Mouse (Mus musculus) midbrain, embryonic 11.5 days (tissue): ENCODE results near the gene Nags. TPM values are rescaled to one million over a fixed set of nuclear protein-coding genes. Genes with fewer than 3 reads are reported as not detected.

Experiments used
- ATAC-seq: fragments of 200-750 bp; cut with Nextera tagmentation; 2 replicates; pipeline ENCODE4 v1.8.0; 2017; ENCODE audit warnings: moderate TSS enrichment, moderate library complexity; ENCODE audit not compliant: low FRiP score
- DNase-seq: peaks from one replicate; pipeline ENCODE4 v3.0.0; 2015; ENCODE audit warnings: low spot score; ENCODE audit errors: missing footprints
- H3K27ac ChIP-seq: fragments of 300-500 bp; sonication (generic); 2 replicates; pipeline ENCODE4 v1.5.1; 2014; ENCODE audit warnings: low read depth, low read length
- H3K27me3 ChIP-seq: fragments of 300-500 bp; sonication (generic); 2 replicates; pipeline ENCODE4 v1.6.1; 2014; ENCODE audit warnings: mild to moderate bottlenecking, low read length, moderate library complexity, mixed read lengths; ENCODE audit not compliant: control insufficient read depth, insufficient read depth
- H3K36me3 ChIP-seq: fragments of 300-500 bp; sonication (generic); 2 replicates; pipeline ENCODE4 v1.6.1; 2014; ENCODE audit warnings: mild to moderate bottlenecking, low read length, moderate library complexity, mixed read lengths; ENCODE audit not compliant: control insufficient read depth, insufficient read depth
- H3K4me1 ChIP-seq: fragments of 300-500 bp; sonication (generic); 2 replicates; pipeline ENCODE4 v1.6.1; 2014; ENCODE audit warnings: low read length; ENCODE audit not compliant: control insufficient read depth, insufficient read depth
- H3K4me2 ChIP-seq: fragments of 300-500 bp; sonication (generic); 2 replicates; pipeline ENCODE4 v1.6.1; 2014; ENCODE audit warnings: mild to moderate bottlenecking, moderate library complexity
- H3K4me3 ChIP-seq: fragments of 300-500 bp; sonication (generic); 2 replicates; pipeline ENCODE4 v1.5.1; 2014; ENCODE audit warnings: low read depth, low read length
- H3K9ac ChIP-seq: fragments of 300-500 bp; sonication (generic); 2 replicates; pipeline ENCODE4 v1.6.1; 2014; ENCODE audit warnings: low read length
- H3K9me3 ChIP-seq: fragments of 300-500 bp; sonication (generic); 2 replicates; pipeline ENCODE4 v1.6.1; 2016; ENCODE audit warnings: low read length; ENCODE audit not compliant: control insufficient read depth
- WGBS: fragments of 180-500 bp; shearing (Covaris S2); extraction: QIAGEN DNeasy Blood & Tissue Kit; methylation state at CpG from one replicate; pipeline ENCODE4 v1.1.7; 2014; 5-methylcytosine and 5-hydroxymethylcytosine counted together
- polyA plus RNA-seq: library from polyadenylated mRNA; unstranded; fragments of >200 nt; fragmentation: Nextera tagmentation; extraction: Ambion mirVana; gene quantifications from 2 replicates; pipeline ENCODE4 v1.2.1, GENCODE M21; 2014

Nags gene
- not detected in 2 replicates for polyA plus RNA-seq

DNA sequence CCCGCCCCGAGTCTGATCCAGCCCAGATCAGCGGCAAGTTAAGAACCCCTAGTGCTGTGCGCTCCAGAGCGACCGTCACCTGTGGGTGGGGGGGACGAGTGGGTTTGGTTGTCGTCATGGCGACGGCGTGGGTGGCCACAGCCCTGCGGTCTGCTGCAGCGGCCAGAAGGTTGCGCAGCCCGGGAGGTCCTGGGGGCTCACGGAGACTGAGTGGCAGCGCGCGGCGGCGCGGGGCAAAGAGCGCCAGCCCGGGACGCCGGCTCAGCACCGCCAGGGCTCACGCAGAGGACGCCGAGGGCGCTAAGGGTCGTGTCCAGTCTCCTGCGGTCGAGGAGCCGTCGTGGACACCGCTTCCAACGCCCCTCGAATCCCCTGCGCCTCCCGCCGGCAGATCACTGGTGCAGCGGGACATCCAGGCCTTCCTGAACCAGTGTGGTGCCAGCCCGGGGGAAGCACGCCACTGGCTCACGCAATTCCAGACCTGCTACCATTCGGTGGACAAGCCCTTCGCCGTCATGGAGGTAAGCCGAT is at the start of gene Nags:
TSS of gene Nags (plus strand) at position 43 of the 531 bp plus-strand sequence.
- ATAC-seq (0 out of 2 replicates have a peak, but pooled peaks have one; percentile 9), DNase-seq (peak; percentile 94)
- no peaks in the 10 kb centered on the region for H3K36me3 ChIP-seq
- peak within 1 kb of the TSS; percentile 18 for H3K4me3 ChIP-seq
- H3K27me3 ChIP-seq: peaks cover 51% of the 10 kb centered on the region
- no peaks in the 10 kb centered on the region for H3K9me3 ChIP-seq
- WGBS: under 1% methylated on average over 50 of the region's 50 CpGs
- 0 out of 2 replicates have a peak, but pooled peaks cover 9% of the 10 kb centered on the region for H3K4me1 ChIP-seq
- peak within 1 kb of the TSS; percentile 39 for H3K4me2 ChIP-seq
- no peak within 1 kb of the TSS for H3K9ac ChIP-seq
- H3K27ac ChIP-seq: no peak within 1 kb of the TSS

DNA sequence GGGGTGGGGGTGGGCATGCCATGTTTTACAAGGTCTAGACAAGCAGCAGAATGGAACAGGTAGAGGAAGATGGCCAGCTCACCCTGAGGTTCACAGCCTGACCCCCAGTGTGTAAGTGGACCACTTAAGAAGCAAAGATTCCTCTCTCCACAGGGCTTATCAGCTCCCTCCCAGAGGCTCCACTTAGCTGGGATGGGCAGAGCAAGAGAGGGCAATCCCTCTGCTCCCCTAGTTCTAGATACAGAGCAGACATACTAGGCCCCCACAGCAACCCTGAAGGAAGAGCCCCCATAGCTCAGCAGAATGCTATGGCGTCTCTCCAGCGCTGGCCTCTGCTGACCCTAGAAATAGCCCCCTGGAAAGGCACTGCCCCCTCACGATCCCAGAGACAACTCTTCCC is 49.6 kb upstream of the Nags start:
- no peak for ATAC-seq
- Histone ChIP-seq H3K4me1 (peaks cover 2% of the 10 kb centered on the region; the same call in 1 of the 2 replicates), H3K4me3 (no peak overlapping the region), H3K36me3 (no peaks in the 10 kb centered on the region), H3K9ac (no peak overlapping the region), H3K4me2 (no peak overlapping the region), H3K9me3 (no peaks in the 10 kb centered on the region), H3K27me3 (no peaks in the 10 kb centered on the region), H3K27ac (no peak overlapping the region)
- WGBS: 82% methylated on average over 3 of the region's 3 CpGs
- DNase-seq: no peak

DNA sequence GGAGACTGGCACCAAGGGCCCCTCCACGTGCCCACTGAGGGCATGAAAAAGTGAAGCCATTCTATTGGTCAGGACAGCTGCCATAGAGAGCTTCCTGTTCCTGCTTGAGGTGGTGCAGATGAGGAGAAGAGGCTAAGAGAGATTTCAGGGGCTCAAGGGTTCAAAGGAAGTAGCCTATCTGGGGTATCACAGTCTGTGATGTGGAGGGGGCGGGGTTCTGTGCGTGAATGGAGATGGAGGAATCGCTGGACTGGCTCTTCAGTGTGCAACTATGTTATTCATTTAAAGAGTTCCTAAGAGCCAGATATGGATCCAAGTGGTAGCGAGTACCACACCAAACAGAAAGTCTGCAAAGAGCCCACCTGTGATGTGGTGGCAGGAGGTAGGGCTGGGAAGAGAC is 48.9 kb upstream of the Nags start:
- no peaks in the 10 kb centered on the region for H3K9me3 ChIP-seq
- H3K4me1 ChIP-seq: peaks cover 2% of the 10 kb centered on the region; the same call in 1 of the 2 replicates
- H3K4me2 ChIP-seq: peak overlapping the region; percentile 42
- DNase-seq (no peak), ATAC-seq (peak; percentile 22; the same call in 1 of the 2 replicates)
- H3K9ac ChIP-seq: no peak overlapping the region
- H3K27ac ChIP-seq: no peak overlapping the region
- 71% methylated on average over 5 of the region's 5 CpGs for WGBS
- no peak overlapping the region for H3K4me3 ChIP-seq
- no peaks in the 10 kb centered on the region for H3K36me3 ChIP-seq
- H3K27me3 ChIP-seq: no peaks in the 10 kb centered on the region

DNA sequence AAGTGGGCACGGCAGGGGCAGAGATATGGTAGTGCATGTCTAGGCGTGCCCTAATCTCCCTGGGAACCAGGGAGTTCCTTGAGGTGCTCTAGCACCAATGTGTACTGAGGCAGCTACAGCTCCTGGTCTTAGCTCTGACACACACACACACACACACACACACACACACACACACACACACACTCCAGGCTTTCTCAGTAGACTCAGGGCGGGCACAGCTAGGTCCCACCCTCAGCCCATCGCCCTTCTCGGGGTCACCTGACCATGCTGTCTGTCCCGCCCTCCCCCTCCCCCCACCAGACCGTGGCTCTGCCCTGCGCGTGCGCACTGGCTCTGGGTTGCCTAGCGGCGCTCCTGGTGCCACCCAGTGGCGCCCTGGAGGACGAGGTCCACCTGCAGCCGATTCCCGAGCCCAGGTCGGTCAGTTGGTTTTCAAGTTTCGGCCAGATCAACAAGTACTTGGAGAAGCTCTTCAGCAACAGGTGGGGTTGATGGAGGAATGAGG is 48.4 kb upstream of the Nags start:
- Histone ChIP-seq H3K4me3 (peak overlapping the region; percentile 6; the same call in 1 of the 2 replicates), H3K27ac (no peak overlapping the region), H3K4me2 (peak overlapping the region; percentile 42), H3K27me3 (no peaks in the 10 kb centered on the region), H3K9ac (0 out of 2 replicates have a peak overlapping the region, but pooled peaks have one; percentile 10), H3K9me3 (no peaks in the 10 kb centered on the region), H3K36me3 (no peaks in the 10 kb centered on the region), H3K4me1 (peaks cover 2% of the 10 kb centered on the region; the same call in 1 of the 2 replicates)
- ATAC-seq (peak; percentile 93), DNase-seq (peak; percentile 99)
- WGBS: 9% methylated on average over 16 of the region's 18 CpGs

DNA sequence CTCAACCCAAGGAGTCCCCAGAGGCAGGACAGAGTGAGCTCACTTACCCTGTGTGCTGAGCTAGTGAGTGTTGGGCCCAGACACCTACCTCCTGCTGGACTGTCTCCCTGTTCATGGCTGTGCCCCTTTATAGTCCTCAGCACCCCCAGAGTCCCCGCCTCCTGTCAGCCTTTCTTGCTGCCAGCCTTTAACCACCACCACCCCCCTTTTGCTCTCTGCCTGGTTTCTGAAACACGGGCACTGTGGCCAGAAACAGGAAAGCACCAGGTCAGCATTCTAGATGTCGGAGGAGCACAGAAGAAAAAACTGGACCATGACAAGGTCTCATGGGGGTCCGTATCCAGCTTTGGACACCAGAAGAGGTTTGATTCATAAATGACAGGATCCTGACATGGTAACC is 44.1 kb upstream of the Nags start, which contains the start of gene Ppy:
TSS of gene Ppy (minus strand) at position 101 of the 400 bp plus-strand sequence.
- DNase-seq: no peak
- H3K27ac ChIP-seq: no peak within 1 kb of the TSS
- H3K4me1 ChIP-seq: peaks cover 5% of the 10 kb centered on the region; the same call in 1 of the 2 replicates
- H3K9ac ChIP-seq: no peak within 1 kb of the TSS
- no peak within 1 kb of the TSS for H3K4me2 ChIP-seq
- no peak for ATAC-seq
- no peaks in the 10 kb centered on the region for H3K9me3 ChIP-seq
- H3K27me3 ChIP-seq: peaks cover 13% of the 10 kb centered on the region
- no peaks in the 10 kb centered on the region for H3K36me3 ChIP-seq
- 82% methylated on average over 4 of the region's 4 CpGs for WGBS
- no peak within 1 kb of the TSS for H3K4me3 ChIP-seq

DNA sequence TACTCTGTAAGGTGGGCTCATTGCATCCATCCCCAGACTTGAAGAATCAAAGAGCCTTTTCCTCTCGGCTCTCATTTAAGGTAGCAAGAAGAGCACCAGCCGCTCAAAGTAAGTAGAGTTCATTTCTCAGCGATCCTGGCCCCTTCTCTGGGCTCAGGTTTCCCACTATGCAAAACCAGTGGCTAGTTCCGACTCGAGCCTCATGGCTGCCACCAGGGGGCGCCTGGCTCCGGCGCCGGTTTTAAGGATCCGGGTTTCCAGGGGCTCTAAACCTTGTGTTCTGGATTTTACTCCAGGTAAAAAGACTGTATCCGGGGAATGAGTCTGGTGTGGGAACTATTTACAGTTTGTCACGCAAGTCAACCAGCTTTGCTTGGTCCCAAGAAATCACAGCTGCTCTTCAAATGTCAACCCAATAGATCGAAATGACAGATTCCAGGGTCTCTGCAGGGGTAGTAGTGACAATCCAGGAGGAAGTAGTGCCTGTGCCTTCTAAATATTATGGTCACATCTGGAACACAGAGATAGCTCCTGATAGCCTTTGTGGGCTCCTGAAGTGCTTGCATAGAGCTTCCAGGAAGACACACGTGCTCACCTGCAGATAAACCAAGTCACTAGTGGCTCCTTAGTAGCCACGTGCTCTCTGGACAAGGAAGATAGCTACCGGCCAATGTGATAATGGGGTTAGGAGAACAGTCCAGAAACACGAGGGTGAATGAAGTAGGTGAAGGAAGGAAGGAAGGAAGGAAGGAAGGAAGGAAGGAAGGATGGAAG is 42.6 kb upstream of the Nags start:
- no peak for ATAC-seq

DNA sequence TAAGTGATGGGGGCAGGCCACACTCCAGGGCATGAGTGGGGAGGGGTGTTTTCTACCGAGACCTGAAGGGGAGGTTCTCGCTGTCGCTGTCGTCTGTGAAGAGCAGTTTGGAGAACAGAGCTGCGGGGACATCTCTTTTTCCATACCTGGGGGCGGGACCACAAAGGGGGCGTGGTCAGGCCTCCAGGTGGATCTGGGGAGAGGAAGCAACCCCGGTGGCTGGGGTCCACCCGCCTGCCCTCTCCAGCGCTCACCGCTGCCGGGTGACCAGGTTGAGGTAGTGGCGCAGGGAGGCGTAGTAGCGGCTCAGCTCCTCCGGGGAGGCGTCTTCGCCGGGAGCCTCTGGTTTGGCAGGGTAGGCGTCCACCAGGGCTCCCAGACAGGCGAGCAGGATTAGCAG is 38.4 kb upstream of the Nags start:
- H3K9me3 ChIP-seq: no peaks in the 10 kb centered on the region
- H3K4me1 ChIP-seq: peaks cover 5% of the 10 kb centered on the region
- 1% methylated on average over 21 of the region's 21 CpGs for WGBS
- H3K27me3 ChIP-seq: peaks cover 43% of the 10 kb centered on the region
- DNase-seq: no peak
- no peak overlapping the region for H3K4me3 ChIP-seq
- H3K36me3 ChIP-seq: no peaks in the 10 kb centered on the region
- no peak overlapping the region for H3K9ac ChIP-seq
- no peak for ATAC-seq
- H3K4me2 ChIP-seq: no peak overlapping the region
- H3K27ac ChIP-seq: no peak overlapping the region

More for the DNA sequence above, 42.6 kb upstream of the Nags start:
- Histone ChIP-seq H3K4me3 (no peak overlapping the region), H3K27ac (no peak overlapping the region), H3K9me3 (no peaks in the 10 kb centered on the region), H3K27me3 (peaks cover 28% of the 10 kb centered on the region), H3K4me2 (no peak overlapping the region), H3K4me1 (peaks cover 5% of the 10 kb centered on the region), H3K9ac (no peak overlapping the region), H3K36me3 (no peaks in the 10 kb centered on the region)
- WGBS: 20% methylated on average over 17 of the region's 17 CpGs
- peak; percentile 97 for DNase-seq

DNA sequence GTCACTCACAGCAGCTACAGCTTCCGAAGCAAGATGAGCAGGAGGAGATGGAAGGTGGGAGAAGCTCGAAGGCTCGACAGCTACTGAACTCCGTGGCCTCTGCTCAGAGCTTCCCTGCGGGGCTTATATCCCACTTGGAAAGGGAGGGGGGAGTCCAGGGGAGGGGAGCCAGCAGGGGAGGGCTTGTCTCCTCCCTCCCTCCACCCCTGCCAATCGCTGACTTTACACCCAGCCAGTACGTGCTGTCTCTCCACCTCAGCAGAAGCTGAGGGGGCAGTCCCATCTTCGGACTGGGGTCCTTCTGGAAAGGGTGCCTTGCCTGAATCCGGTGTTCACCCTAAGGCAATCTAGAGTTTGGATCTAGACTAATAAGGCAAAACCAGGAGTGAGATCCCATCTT is 37.6 kb upstream of the Nags start, which contains the start of gene Pyy:
TSS of gene Pyy (minus strand) at position 101 of the 400 bp plus-strand sequence.
- no peak for DNase-seq
- no peak within 1 kb of the TSS for H3K27ac ChIP-seq
- H3K9me3 ChIP-seq: no peaks in the 10 kb centered on the region
- ATAC-seq: no peak
- H3K4me1 ChIP-seq: peaks cover 2% of the 10 kb centered on the region
- no peak within 1 kb of the TSS for H3K4me3 ChIP-seq
- H3K36me3 ChIP-seq: no peaks in the 10 kb centered on the region
- WGBS: 12% methylated on average over 9 of the region's 9 CpGs
- no peak within 1 kb of the TSS for H3K4me2 ChIP-seq
- peaks cover 43% of the 10 kb centered on the region for H3K27me3 ChIP-seq
- no peak within 1 kb of the TSS for H3K9ac ChIP-seq

DNA sequence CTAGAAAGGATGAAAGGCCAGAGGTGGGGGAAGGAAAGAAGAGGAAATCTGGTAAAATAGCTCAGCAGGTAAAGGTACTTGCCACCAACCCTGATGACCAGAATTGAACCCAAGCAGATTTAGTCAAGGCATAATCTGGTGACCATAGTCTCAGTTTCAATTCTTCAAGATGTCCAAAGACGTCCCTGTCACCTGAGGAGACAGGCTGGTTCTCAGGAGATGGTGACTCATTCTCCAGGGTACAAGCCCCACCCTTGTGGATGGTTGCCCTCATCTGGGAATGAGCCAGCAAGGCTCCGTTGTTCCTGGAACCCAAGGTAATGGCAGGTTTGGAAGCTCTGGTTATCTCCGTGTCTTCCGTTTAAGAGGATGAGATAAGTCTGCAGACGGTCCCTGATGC is 33.7 kb upstream of the Nags start:
- Histone ChIP-seq H3K27ac (no peak overlapping the region), H3K4me3 (no peak overlapping the region), H3K4me2 (no peak overlapping the region), H3K27me3 (peaks cover 26% of the 10 kb centered on the region), H3K36me3 (no peaks in the 10 kb centered on the region), H3K9ac (no peak overlapping the region), H3K9me3 (no peaks in the 10 kb centered on the region), H3K4me1 (peaks cover 2% of the 10 kb centered on the region)
- DNase-seq (no peak), ATAC-seq (no peak)
- 85% methylated on average over 5 of the region's 5 CpGs for WGBS
